Mouse (Mus musculus) hematopoietic stem cell, adult 5-6 weeks (primary cell): Measurements from ENCODE around the gene Layn. TPM values are rescaled to one million over a fixed set of nuclear protein-coding genes. Genes with fewer than 3 reads are reported as not detected.

Experiments used
- ATAC-seq, 2 experiments: fragments of 125-278 bp in 1 of 2; replicated peaks in 1 of 2; 2 replicates each; pipeline ENCODE4 v1.8.0; 2016 to 2017; ENCODE audit warnings: inconsistent platforms in 2 of 2, mild to moderate bottlenecking in 2 of 2, moderate number of reproducible peaks in 2 of 2, low read depth in 1 of 2, moderate TSS enrichment in 1 of 2; ENCODE audit not compliant: low FRiP score in 2 of 2, poor library complexity in 2 of 2, severe bottlenecking in 2 of 2, insufficient read depth in 1 of 2, low TSS enrichment in 1 of 2
- total RNA-seq: library from RNA; stranded (forward); fragments of 172-1452, 232-1000 nt; gene quantifications from 2 replicates; pipeline ENCODE4 v1.2.3, GENCODE M21; 2017

The Layn gene
- total RNA-seq, result 29.4 and 44.9 TPM in 2 replicates

GRCm38 (mm10) chr9:51076979-51077315 lies at the start of gene Layn:
TSS of gene Layn (minus strand) at chr9:51077094.
- ATAC-seq, result peak; percentile 94

- no peak for ATAC-seq
Observed at GRCm38 (mm10) chr9:51114767-51115166, 37.9 kb upstream of the Layn start.

GRCm38 (mm10) chr9:51105751-51106150 lies 28.9 kb upstream of the Layn start:
- no peak for ATAC-seq

- no peak; a peak in 1 of 4 replicates for ATAC-seq
Observed at GRCm38 (mm10) chr9:51103808-51104514, 27.1 kb upstream of the Layn start.

GRCm38 (mm10) chr9:51102963-51103807 lies 26.3 kb upstream of the Layn start:
- ATAC-seq, result peak; percentile 48 to 57; a peak in 3 of 4 replicates

GRCm38 (mm10) chr9:51101756-51102425 lies 25.0 kb upstream of the Layn start, which contains the start of gene 4833427G06Rik:
TSS of gene 4833427G06Rik (minus strand) at chr9:51102078.
- ATAC-seq, result peak; percentile 43 to 52; a peak in 3 of 4 replicates

GRCm38 (mm10) chr9:51096306-51096705 lies 19.4 kb upstream of the Layn start:
- ATAC-seq, result no peak

GRCm38 (mm10) chr9:51093697-51094096 lies 16.8 kb upstream of the Layn start:
- no peak for ATAC-seq

- no peak for ATAC-seq
Observed at GRCm38 (mm10) chr9:51081614-51082013, 4.7 kb upstream of the Layn start.

- ATAC-seq, result no peak
Observed at GRCm38 (mm10) chr9:51076300-51076978, 455 bp downstream of the Layn start.

GRCm38 (mm10) chr9:51075780-51076179 lies 1.1 kb downstream of the Layn start:
- peak; percentile 65 to 71 for ATAC-seq

- no peak for ATAC-seq
Observed at GRCm38 (mm10) chr9:51070801-51071200, 6.1 kb downstream of the Layn start.

GRCm38 (mm10) chr9:51068202-51068601 lies 8.7 kb downstream of the Layn start:
- peak in 1 of 2 experiments; percentile 59; a peak in 1 of 4 replicates for ATAC-seq

GRCm38 (mm10) chr9:51060601-51061000 lies 16.3 kb downstream of the Layn start, which contains the start of gene Btg4:
TSS of gene Btg4 (plus strand) at chr9:51060901.
- no peak for ATAC-seq

GRCm38 (mm10) chr9:51058951-51059521 lies 17.9 kb downstream of the Layn start:
- no peak for ATAC-seq

- ATAC-seq, result no peak
Observed at GRCm38 (mm10) chr9:51056360-51057324, 20.3 kb downstream of the Layn start.
